Mouse (Mus musculus): ENCODE data around the gene Nnmt. TPM values are rescaled to one million over a fixed set of nuclear protein-coding genes. Genes with fewer than 3 reads are reported as not detected.

The Nnmt gene
- polyA plus RNA-seq, 1 experiment from 2014 or later, result 0.76 TPM

DNA sequence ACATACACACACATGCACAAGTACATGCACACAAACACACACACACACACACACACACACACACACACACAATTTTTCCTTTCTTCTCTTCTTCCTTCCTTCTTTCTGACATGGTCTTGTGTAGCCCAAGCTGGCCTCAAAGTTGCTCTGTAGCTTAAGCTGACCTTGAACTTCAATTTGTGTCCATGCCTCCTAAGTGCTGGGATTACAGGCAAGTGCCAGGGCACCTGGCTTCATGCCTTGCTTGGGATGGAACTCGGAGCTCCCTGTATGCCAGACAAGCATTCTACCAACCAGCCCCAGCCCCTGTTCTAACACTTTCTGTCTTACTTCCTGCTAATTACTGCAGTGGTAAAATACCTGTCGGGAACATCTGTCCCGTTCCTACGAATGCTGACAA is 8.3 kb upstream of the Nnmt start:
- DNase-seq (ENCODE audit: low spot score) (no peak), ATAC-seq (ENCODE audit: insufficient read depth, low FRiP score, low TSS enrichment) (no peak)
- Histone ChIP-seq H3K27ac (ENCODE audit: low read depth, low read length) (no peak overlapping the region), H3K4me3 (ENCODE audit: low read depth, low read length) (no peak overlapping the region), H3K4me1 (ENCODE audit: control insufficient read depth, insufficient read depth, low read length) (no peaks in the 10 kb centered on the region), H3K27me3 (ENCODE audit: control insufficient read depth, insufficient read depth, low read length) (no peaks in the 10 kb centered on the region), H3K9me3 (ENCODE audit: control insufficient read depth, low read length) (no peaks in the 10 kb centered on the region), H3K9ac (ENCODE audit: low read length) (no peak overlapping the region), H3K4me2 (ENCODE audit: low read depth) (no peak overlapping the region), H3K36me3 (ENCODE audit: control insufficient read depth, insufficient read depth, low read length) (no peaks in the 10 kb centered on the region)
- WGBS, result 88% methylated on average over 4 of the region's 4 CpGs

DNA sequence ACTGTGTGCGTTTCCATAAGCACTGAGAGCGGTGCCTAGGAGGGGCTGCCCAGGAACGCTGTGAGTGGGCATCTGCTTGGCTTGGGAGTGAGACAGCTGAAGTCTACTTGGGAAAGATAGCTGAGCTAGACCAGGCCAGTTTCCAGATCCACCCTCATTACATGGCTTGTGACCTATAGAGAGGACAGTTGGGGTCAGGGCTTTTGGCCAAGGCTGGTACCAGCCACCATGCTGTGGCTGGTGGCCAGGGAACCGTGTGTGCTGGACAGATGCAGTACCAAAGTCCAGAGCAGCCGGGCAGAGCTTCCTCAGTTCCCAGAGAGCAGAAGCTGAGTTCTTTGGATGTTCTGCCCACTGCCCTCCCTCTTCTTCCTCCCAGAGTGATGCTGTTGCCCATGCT is 7.6 kb upstream of the Nnmt start:
- no peak overlapping the region for H3K4me3 ChIP-seq (ENCODE audit: low read depth, low read length)
- no peaks in the 10 kb centered on the region for H3K27me3 ChIP-seq (ENCODE audit: control insufficient read depth, insufficient read depth, low read length)
- H3K9me3 ChIP-seq (ENCODE audit: control insufficient read depth, low read length), result no peaks in the 10 kb centered on the region
- no peak overlapping the region for H3K4me2 ChIP-seq (ENCODE audit: low read depth)
- H3K27ac ChIP-seq (ENCODE audit: low read depth, low read length), result no peak overlapping the region
- no peak for DNase-seq (ENCODE audit: low spot score)
- no peak overlapping the region for H3K9ac ChIP-seq (ENCODE audit: low read length)
- no peaks in the 10 kb centered on the region for H3K36me3 ChIP-seq (ENCODE audit: control insufficient read depth, insufficient read depth, low read length)
- no peaks in the 10 kb centered on the region for H3K4me1 ChIP-seq (ENCODE audit: control insufficient read depth, insufficient read depth, low read length)
- WGBS, result 84% methylated on average over 5 of the region's 5 CpGs
- no peak for ATAC-seq (ENCODE audit: insufficient read depth, low FRiP score, low TSS enrichment)

- 17% methylated on average over 1 of the region's 1 CpGs for whole genome bisulfite sequencing
- no peaks in the 10 kb centered on the region for H3K36me3 ChIP-seq (ENCODE audit: control insufficient read depth, insufficient read depth, low read length)
- no peak overlapping the region for H3K9ac ChIP-seq (ENCODE audit: low read length)
- ATAC-seq (ENCODE audit: insufficient read depth, low FRiP score, low TSS enrichment), result no peak
- no peak for DNase-seq (ENCODE audit: low spot score)
- no peaks in the 10 kb centered on the region for H3K27me3 ChIP-seq (ENCODE audit: control insufficient read depth, insufficient read depth, low read length)
- no peaks in the 10 kb centered on the region for H3K9me3 ChIP-seq (ENCODE audit: control insufficient read depth, low read length)
- H3K4me2 ChIP-seq (ENCODE audit: low read depth), result no peak overlapping the region
- H3K4me3 ChIP-seq (ENCODE audit: low read depth, low read length), result no peak overlapping the region
- no peak overlapping the region for H3K27ac ChIP-seq (ENCODE audit: low read depth, low read length)
- no peaks in the 10 kb centered on the region for H3K4me1 ChIP-seq (ENCODE audit: control insufficient read depth, insufficient read depth, low read length)
Observed at GRCm38 (mm10) chr9:48611032-48611431, 6.1 kb upstream of the Nnmt start.

- no peaks in the 10 kb centered on the region for H3K4me1 ChIP-seq (ENCODE audit: control insufficient read depth, insufficient read depth, low read length)
- no peaks in the 10 kb centered on the region for H3K27me3 ChIP-seq (ENCODE audit: control insufficient read depth, insufficient read depth, low read length)
- H3K27ac ChIP-seq (ENCODE audit: low read depth, low read length), result no peak overlapping the region
- ATAC-seq (ENCODE audit: insufficient read depth, low FRiP score, low TSS enrichment) (no peak), DNase-seq (ENCODE audit: low spot score) (no peak)
- H3K9me3 ChIP-seq (ENCODE audit: control insufficient read depth, low read length), result no peaks in the 10 kb centered on the region
- no peak overlapping the region for H3K9ac ChIP-seq (ENCODE audit: low read length)
- 78% methylated on average over 4 of the region's 4 CpGs for WGBS
- H3K4me2 ChIP-seq (ENCODE audit: low read depth), result no peak overlapping the region
- no peak overlapping the region for H3K4me3 ChIP-seq (ENCODE audit: low read depth, low read length)
- no peaks in the 10 kb centered on the region for H3K36me3 ChIP-seq (ENCODE audit: control insufficient read depth, insufficient read depth, low read length)
Observed at GRCm38 (mm10) chr9:48609734-48610133, 4.8 kb upstream of the Nnmt start.

DNA sequence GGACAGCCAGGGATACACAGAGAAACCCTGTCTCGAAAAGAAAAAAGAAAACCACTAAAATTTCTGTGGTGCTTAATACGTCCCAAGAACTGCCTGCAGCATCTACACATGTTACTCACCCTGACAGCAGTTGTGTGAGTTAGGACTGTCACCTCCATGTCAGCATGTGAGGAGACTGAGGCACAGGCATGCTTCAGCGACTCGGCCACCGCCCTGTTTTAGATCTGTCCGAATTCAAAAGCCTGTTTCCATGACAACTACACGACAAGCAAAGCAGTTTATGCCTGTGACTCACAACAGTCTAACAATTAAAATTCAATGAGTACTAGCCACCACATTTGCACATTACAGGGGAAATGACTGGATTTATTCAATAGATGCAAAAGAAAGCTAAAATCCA is 2.5 kb upstream of the Nnmt start:
- no peaks in the 10 kb centered on the region for H3K36me3 ChIP-seq (ENCODE audit: control insufficient read depth, insufficient read depth, low read length)
- no peaks in the 10 kb centered on the region for H3K4me1 ChIP-seq (ENCODE audit: control insufficient read depth, insufficient read depth, low read length)
- H3K9ac ChIP-seq (ENCODE audit: low read length), result no peak overlapping the region
- H3K27me3 ChIP-seq (ENCODE audit: control insufficient read depth, insufficient read depth, low read length), result no peaks in the 10 kb centered on the region
- no peaks in the 10 kb centered on the region for H3K9me3 ChIP-seq (ENCODE audit: control insufficient read depth, low read length)
- no peak for ATAC-seq (ENCODE audit: insufficient read depth, low FRiP score, low TSS enrichment)
- WGBS, result 52% methylated on average over 7 of the region's 7 CpGs
- DNase-seq (ENCODE audit: low spot score), result no peak
- no peak overlapping the region for H3K27ac ChIP-seq (ENCODE audit: low read depth, low read length)
- H3K4me3 ChIP-seq (ENCODE audit: low read depth, low read length), result no peak overlapping the region
- H3K4me2 ChIP-seq (ENCODE audit: low read depth), result no peak overlapping the region

DNA sequence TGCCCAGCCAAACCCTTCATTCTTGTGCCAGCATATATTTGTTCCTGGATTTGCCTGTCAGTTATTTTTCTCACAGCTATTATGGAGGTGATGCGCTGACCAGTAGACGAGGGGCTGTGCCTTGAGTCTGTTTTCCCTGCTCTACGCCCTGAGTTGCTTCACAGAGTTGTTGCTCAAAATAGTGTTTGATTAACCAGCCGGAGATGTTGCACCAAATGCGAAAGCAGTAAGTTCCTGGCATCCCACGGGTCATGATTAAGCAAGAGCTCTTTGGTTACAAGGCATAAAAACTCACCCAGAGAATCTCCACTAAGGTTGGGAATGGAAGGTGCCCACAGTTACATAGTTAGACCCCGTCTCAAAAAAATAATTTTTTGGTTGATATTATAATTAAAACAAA is 1.2 kb upstream of the Nnmt start:
- Histone ChIP-seq H3K4me2 (ENCODE audit: low read depth) (no peak overlapping the region), H3K27ac (ENCODE audit: low read depth, low read length) (no peak overlapping the region), H3K36me3 (ENCODE audit: control insufficient read depth, insufficient read depth, low read length) (no peaks in the 10 kb centered on the region), H3K4me1 (ENCODE audit: control insufficient read depth, insufficient read depth, low read length) (no peaks in the 10 kb centered on the region), H3K9me3 (ENCODE audit: control insufficient read depth, low read length) (no peaks in the 10 kb centered on the region), H3K4me3 (ENCODE audit: low read depth, low read length) (no peak overlapping the region), H3K27me3 (ENCODE audit: control insufficient read depth, insufficient read depth, low read length) (no peaks in the 10 kb centered on the region), H3K9ac (ENCODE audit: low read length) (no peak overlapping the region)
- ATAC-seq (ENCODE audit: insufficient read depth, low FRiP score, low TSS enrichment) (no peak), DNase-seq (ENCODE audit: low spot score) (no peak)
- WGBS, result 93% methylated on average over 7 of the region's 7 CpGs

DNA sequence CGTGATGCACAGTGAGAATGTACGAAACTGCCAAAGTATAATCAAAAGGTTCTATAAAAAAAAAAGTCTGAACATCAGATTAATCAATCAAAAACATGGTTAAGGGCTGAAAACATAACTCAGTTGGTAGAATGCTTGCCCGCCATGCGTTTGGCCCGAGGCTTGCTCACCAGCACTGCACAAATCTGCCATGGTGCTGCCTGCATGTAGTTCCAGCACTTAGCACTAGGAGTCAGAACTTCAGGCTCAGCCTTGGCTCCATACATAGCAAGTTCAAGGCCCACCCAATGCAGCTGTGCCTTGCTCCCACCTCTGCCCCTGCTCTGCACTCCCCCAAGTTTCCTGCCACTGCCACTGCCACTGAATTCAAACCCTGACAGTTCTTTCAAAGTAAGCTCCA is 744 bp upstream of the Nnmt start:
- no peak overlapping the region for H3K4me2 ChIP-seq (ENCODE audit: low read depth)
- DNase-seq (ENCODE audit: low spot score) (no peak), ATAC-seq (ENCODE audit: insufficient read depth, low FRiP score, low TSS enrichment) (no peak)
- WGBS, result 87% methylated on average over 5 of the region's 5 CpGs
- no peaks in the 10 kb centered on the region for H3K27me3 ChIP-seq (ENCODE audit: control insufficient read depth, insufficient read depth, low read length)
- H3K27ac ChIP-seq (ENCODE audit: low read depth, low read length), result no peak overlapping the region
- no peak overlapping the region for H3K9ac ChIP-seq (ENCODE audit: low read length)
- H3K4me1 ChIP-seq (ENCODE audit: control insufficient read depth, insufficient read depth, low read length), result no peaks in the 10 kb centered on the region
- H3K9me3 ChIP-seq (ENCODE audit: control insufficient read depth, low read length), result no peaks in the 10 kb centered on the region
- no peak overlapping the region for H3K4me3 ChIP-seq (ENCODE audit: low read depth, low read length)
- no peaks in the 10 kb centered on the region for H3K36me3 ChIP-seq (ENCODE audit: control insufficient read depth, insufficient read depth, low read length)

GRCm38 (mm10) chr9:48604226-48604625 is 727 bp downstream of the Nnmt start:
- DNase-seq (ENCODE audit: low spot score) (no peak), ATAC-seq (ENCODE audit: insufficient read depth, low FRiP score, low TSS enrichment) (no peak)
- Histone ChIP-seq H3K4me3 (ENCODE audit: low read depth, low read length) (no peak overlapping the region), H3K4me1 (ENCODE audit: control insufficient read depth, insufficient read depth, low read length) (no peaks in the 10 kb centered on the region), H3K4me2 (ENCODE audit: low read depth) (no peak overlapping the region), H3K36me3 (ENCODE audit: control insufficient read depth, insufficient read depth, low read length) (no peaks in the 10 kb centered on the region), H3K9ac (ENCODE audit: low read length) (no peak overlapping the region), H3K27me3 (ENCODE audit: control insufficient read depth, insufficient read depth, low read length) (no peaks in the 10 kb centered on the region), H3K9me3 (ENCODE audit: control insufficient read depth, low read length) (no peaks in the 10 kb centered on the region), H3K27ac (ENCODE audit: low read depth, low read length) (no peak overlapping the region)
- WGBS, result 71% methylated on average over 1 of the region's 1 CpGs

DNA sequence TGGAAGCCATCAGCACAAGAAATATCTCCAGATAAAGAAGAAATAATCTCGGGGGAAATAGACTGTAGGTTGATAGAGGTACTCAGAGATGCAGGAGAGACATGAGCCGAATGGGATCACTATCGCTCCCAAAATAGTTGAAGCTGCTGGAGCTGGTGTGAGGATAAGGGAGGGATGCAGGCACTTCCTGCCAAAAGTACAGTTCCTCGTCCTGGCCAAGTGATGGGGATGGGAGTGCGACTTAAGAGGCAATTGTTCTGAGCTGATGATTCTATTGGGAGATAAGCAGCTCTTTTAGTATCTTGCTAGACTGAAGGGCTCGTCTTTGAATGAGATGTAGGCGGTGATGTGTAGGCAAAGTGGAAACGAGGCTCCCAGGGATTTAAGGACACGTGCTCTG is 4.1 kb downstream of the Nnmt start:
- no peak overlapping the region for H3K9ac ChIP-seq (ENCODE audit: low read length)
- no peak overlapping the region for H3K4me3 ChIP-seq (ENCODE audit: low read depth, low read length)
- H3K27me3 ChIP-seq (ENCODE audit: control insufficient read depth, insufficient read depth, low read length), result no peaks in the 10 kb centered on the region
- no peak overlapping the region for H3K27ac ChIP-seq (ENCODE audit: low read depth, low read length)
- WGBS, result 85% methylated on average over 9 of the region's 9 CpGs
- no peak for DNase-seq (ENCODE audit: low spot score)
- no peaks in the 10 kb centered on the region for H3K36me3 ChIP-seq (ENCODE audit: control insufficient read depth, insufficient read depth, low read length)
- no peak overlapping the region for H3K4me2 ChIP-seq (ENCODE audit: low read depth)
- no peaks in the 10 kb centered on the region for H3K4me1 ChIP-seq (ENCODE audit: control insufficient read depth, insufficient read depth, low read length)
- ATAC-seq (ENCODE audit: insufficient read depth, low FRiP score, low TSS enrichment), result no peak
- no peaks in the 10 kb centered on the region for H3K9me3 ChIP-seq (ENCODE audit: control insufficient read depth, low read length)
